In genomic region chr17:15193831-15194230, GRCm38 (mm10) we compare ENCODE assay signal across 16 mouse cellular contexts.
A peak's percentile ranks its signal among the peaks of the same experiment; 100 is the strongest.
DNase-seq lines count a peak whose midpoint lies in the region; ATAC-seq and TF ChIP-seq lines count a peak whose summit lies in the region.
"Had no signal": no experiment of that assay in that cellular context is flagged by ENCODE, and none has a peak within 500 bp of the region (broad histone marks: within the 10 kb centered on the region; RNA-seq: fewer than 3 reads in every experiment).

No protein-coding gene starts in this region.

- H3K27me3 ChIP-seq in embryonic facial prominence, embryonic 14.5 days (replicated peaks; ENCODE audit: control insufficient read depth, insufficient read depth, low read length) = no peaks in the 10 kb centered on the region
- no peaks in the 10 kb centered on the region for H3K27me3 ChIP-seq in myocyte (ENCODE audit: control insufficient read depth, insufficient read depth, insufficient read length)

- H3K79me2 ChIP-seq in myocyte (ENCODE audit: control insufficient read depth, insufficient read depth) = no peaks in the 10 kb centered on the region

- no peak for TF ChIP-seq POLR2A in brain, embryonic 14.5 days (IDR thresholded peaks at IDR 0.05; ENCODE audit: borderline replicate concordance, extremely low read depth, insufficient read depth, insufficient read length, poor library complexity, severe bottlenecking)
- TF ChIP-seq POLR2A in myocyte (IDR thresholded peaks at IDR 0.05; ENCODE audit: insufficient read length, low read depth) = no peak

- peaks cover 8% of the 10 kb centered on the region for H3K4me1 ChIP-seq in embryonic facial prominence, embryonic 14.5 days (ENCODE audit: control insufficient read depth, insufficient read depth, low read length)

- TF ChIP-seq CTCF in layer of hippocampus, adult 2 months (conservative IDR thresholded peaks at IDR 0.05) = no peak
- TF ChIP-seq CTCF in brain, embryonic 14.5 days (IDR thresholded peaks at IDR 0.05; ENCODE audit: borderline replicate concordance, extremely low read depth, insufficient read depth, insufficient read length) = no peak

- H3K27ac ChIP-seq in layer of hippocampus, adult 2 months = 0 out of 2 replicates have a peak overlapping the region, but pooled peaks have one; percentile 3
- no peak overlapping the region for H3K27ac ChIP-seq in embryonic facial prominence, embryonic 14.5 days (replicated peaks; ENCODE audit: low read depth, low read length)
- H3K27ac ChIP-seq: liver, embryonic 14.5 days had no signal

- peak; percentile 39 to 73 for DNase-seq in layer of hippocampus, adult 2 months (ENCODE audit: low spot score in 2 of 2)
- DNase-seq in layer of hippocampus, postnatal 10 days (ENCODE audit: low spot score in 2 of 2) = no peak
- DNase-seq in brain, embryonic 14.5 days (ENCODE audit: low read depth) = peak; percentile 53
- DNase-seq in embryonic facial prominence, embryonic 14.5 days (ENCODE audit: low spot score) = peak; percentile 67
- DNase-seq in lung, postnatal 36 days = no peak
- DNase-seq in left cerebral cortex, postnatal 14 days (ENCODE audit: low spot score in 2 of 2) = no peak
- DNase-seq: cerebellum, postnatal 14 days; heart, adult 18-20 months; heart, postnatal 4 days; right cerebral cortex, adult 18-20 months; spleen, adult 18-20 months; thymus, postnatal 14 days had no signal

- no peaks in the 10 kb centered on the region for H3K9me3 ChIP-seq in embryonic facial prominence, embryonic 14.5 days (ENCODE audit: control insufficient read depth, low read length)

- no peaks in the 10 kb centered on the region for H3K36me3 ChIP-seq in embryonic facial prominence, embryonic 14.5 days (ENCODE audit: control insufficient read depth, insufficient read depth, low read length)
- no peaks in the 10 kb centered on the region for H3K36me3 ChIP-seq in myocyte (ENCODE audit: control insufficient read depth, insufficient read depth)

- no peak overlapping the region for H3K9ac ChIP-seq in embryonic facial prominence, embryonic 14.5 days (ENCODE audit: low read depth, low read length)
- H3K9ac ChIP-seq: liver, embryonic 14.5 days had no signal

- intact Hi-C loops in left cerebral cortex, postnatal 14 days (cut with DNase I) = no loop called here

- no peak for ATAC-seq in embryonic facial prominence, embryonic 14.5 days (ENCODE audit: low read depth)
- ATAC-seq: hindbrain, embryonic 16.5 days; midbrain, embryonic 16.5 days had no signal

- WGBS in embryonic facial prominence, embryonic 14.5 days = 30% methylated on average over 6 of the region's 6 CpGs

- H3K4me3 ChIP-seq in layer of hippocampus, adult 2 months = no peak overlapping the region
- H3K4me3 ChIP-seq in embryonic facial prominence, embryonic 14.5 days (ENCODE audit: low read depth, low read length) = no peak overlapping the region
- no peak overlapping the region for H3K4me3 ChIP-seq in myocyte

- H3K4me2 ChIP-seq in embryonic facial prominence, embryonic 14.5 days (ENCODE audit: low read depth, low read length) = no peak overlapping the region
- H3K4me2 ChIP-seq in myocyte (ENCODE audit: low read depth) = no peak overlapping the region

- no peak overlapping the region for H3ac ChIP-seq in myocyte (ENCODE audit: control insufficient read depth, insufficient read length)

TF ChIP-seq in myocyte, 11 proteins besides CTCF, POLR2A, EP300 and RAD21:
- TF ChIP-seq TCF12 (IDR thresholded peaks at IDR 0.05; ENCODE audit: insufficient read depth, poor library complexity, severe bottlenecking) = peak; percentile 33
- peak in 2 of 3 experiments; percentile 83 to 88 for TF ChIP-seq MYOD1 (IDR thresholded peaks at IDR 0.05; ENCODE audit: control insufficient read depth in 1 of 3, insufficient read length in 2 of 3, low read depth in 2 of 3)
- no peak for TF ChIP-seq E2F4 (IDR thresholded peaks at IDR 0.05; ENCODE audit: insufficient read depth)
- TF ChIP-seq TCF3 (IDR thresholded peaks at IDR 0.05; ENCODE audit: insufficient read length, low read depth) = peak; percentile 58
- TF ChIP-seq MYOG (IDR thresholded peaks at IDR 0.05; ENCODE audit: control insufficient read depth in 1 of 3, insufficient read depth in 1 of 3, insufficient read length in 2 of 3, low read depth in 2 of 3) = peak in 2 of 3 experiments; percentile 68 to 81
- no peak for TF ChIP-seq USF1 (IDR thresholded peaks at IDR 0.05; ENCODE audit: low read depth)

Comparison
In these comparisons a context has a peak if more than half of its experiments do, and no peak if none do; other contexts are left out.
1. DNase-seq: peak in layer of hippocampus, adult 2 months (2 of 2), brain, embryonic 14.5 days (single experiment) and embryonic facial prominence, embryonic 14.5 days (single experiment); none in layer of hippocampus, postnatal 10 days (0 of 2), lung, postnatal 36 days (single experiment) and left cerebral cortex, postnatal 14 days (0 of 2).